Mouse (Mus musculus) MEL (cell line): ENCODE data around the gene Sorl1. TPM values are rescaled to one million over a fixed set of nuclear protein-coding genes. Genes with fewer than 3 reads are reported as not detected.

Source experiments
- DNase-seq: peaks from one replicate; pipeline ENCODE4 v3.0.0; 2011; ENCODE audit warnings: low read depth, low spot score
- H3K27ac ChIP-seq: 2 replicates; pipeline ENCODE4 v1.5.1; 2012; ENCODE audit warnings: low read depth, mild to moderate bottlenecking, control low read depth, low read length, moderate library complexity; ENCODE audit not compliant: control insufficient read depth
- H3K27me3 ChIP-seq, 2 experiments: fragments of 150-350 bp in 1 of 2; sonication (generic) in 1 of 2; 2 replicates each; pipeline ENCODE4 v1.6.1; 2012; ENCODE audit warnings: low read length in 2 of 2, mild to moderate bottlenecking in 2 of 2, improper control_type of control experiment in 1 of 2, moderate library complexity in 1 of 2; ENCODE audit not compliant: insufficient read depth in 2 of 2, control insufficient read depth in 1 of 2
- H3K36me3 ChIP-seq, 2 experiments: 2 replicates each; pipeline ENCODE4 v1.6.1; 2012 to 2014; ENCODE audit warnings: low read length in 2 of 2, improper control_type of control experiment in 1 of 2, inconsistent platforms in 1 of 2, mild to moderate bottlenecking in 1 of 2; ENCODE audit not compliant: insufficient read depth in 2 of 2, control insufficient read depth in 1 of 2
- H3K4me1 ChIP-seq, 2 experiments: fragments of 150-350 bp in 1 of 2; sonication (generic) in 1 of 2; 2 replicates each; pipeline ENCODE4 v1.6.1; 2012; ENCODE audit warnings: low read length in 2 of 2, improper control_type of control experiment in 1 of 2, mild to moderate bottlenecking in 1 of 2; ENCODE audit not compliant: insufficient read depth in 2 of 2, control insufficient read depth in 1 of 2
- H3K4me3 ChIP-seq, 2 experiments: fragments of 150-350 bp in 1 of 2; sonication (generic) in 1 of 2; 2 replicates each; pipeline ENCODE4 v1.5.1; 2012; ENCODE audit warnings: low read depth in 2 of 2, low read length in 2 of 2, mild to moderate bottlenecking in 2 of 2, moderate library complexity in 2 of 2, control low read depth in 1 of 2, improper control_type of control experiment in 1 of 2; ENCODE audit not compliant: control insufficient read depth in 1 of 2, insufficient read depth in 1 of 2
- H3K79me2 ChIP-seq: 2 replicates; pipeline ENCODE4 v1.6.1; 2012; ENCODE audit warnings: mild to moderate bottlenecking, low read length, moderate library complexity; ENCODE audit not compliant: control insufficient read depth, poor library complexity, insufficient read depth
- H3K9ac ChIP-seq: 2 replicates; pipeline ENCODE4 v1.6.1; 2012; ENCODE audit warnings: low read depth, mild to moderate bottlenecking, control low read depth, low read length, moderate library complexity; ENCODE audit not compliant: control insufficient read depth, poor library complexity, severe bottlenecking
- H3K9me3 ChIP-seq: fragments of 150-350 bp; sonication (generic); replicated peaks from 2 replicates; pipeline ENCODE4 v1.6.1; 2012; ENCODE audit warnings: mild to moderate bottlenecking, low read length, improper control_type of control experiment, moderate library complexity; ENCODE audit not compliant: insufficient read depth
- BHLHE40 ChIP-seq: IDR thresholded peaks from 2 replicates; pipeline ENCODE4 v1.6.1; 2012; ENCODE audit warnings: low read depth, mild to moderate bottlenecking, inconsistent platforms, low read length, improper control_type of control experiment, borderline replicate concordance
- CHD1 ChIP-seq: IDR thresholded peaks from 2 replicates; pipeline ENCODE4 v1.6.1; 2012; ENCODE audit warnings: low read depth, mild to moderate bottlenecking, inconsistent platforms, low read length, improper control_type of control experiment
- CTCF ChIP-seq, 3 experiments: IDR thresholded peaks in 2 of 3; conservative IDR thresholded peaks in 1 of 3; 2 replicates each; pipeline ENCODE4 v1.5.1; 2011 to 2012; ENCODE audit warnings: low read length in 3 of 3, low read depth in 2 of 3, mild to moderate bottlenecking in 2 of 3, improper control_type of control experiment in 1 of 3, inconsistent platforms in 1 of 3, mixed read lengths in 1 of 3, moderate library complexity in 1 of 3; ENCODE audit not compliant: control insufficient read depth in 1 of 3, insufficient read depth in 1 of 3, poor library complexity in 1 of 3, severe bottlenecking in 1 of 3
- EP300 ChIP-seq, 2 experiments: IDR thresholded peaks; 2 replicates each; pipeline ENCODE4 v1.6.1; 2011; ENCODE audit warnings: improper control_type of control experiment in 2 of 2, low read length in 2 of 2, low read depth in 1 of 2, mild to moderate bottlenecking in 1 of 2
- GABPA ChIP-seq: IDR thresholded peaks from 2 replicates; pipeline ENCODE4 v1.6.1; 2012; ENCODE audit warnings: low read depth, mild to moderate bottlenecking, inconsistent platforms, low read length, improper control_type of control experiment, moderate library complexity
- GATA1 ChIP-seq: IDR thresholded peaks from 2 replicates; pipeline ENCODE4 v1.6.1; 2011; ENCODE audit warnings: low read depth, low read length, improper control_type of control experiment
- KAT2A ChIP-seq: conservative IDR thresholded peaks from 2 replicates; pipeline ENCODE4 v1.6.1; 2012; ENCODE audit warnings: low read depth, low read length, improper control_type of control experiment, inconsistent platforms
- MAFK ChIP-seq: IDR thresholded peaks from 2 replicates; pipeline ENCODE4 v1.6.1; 2011; ENCODE audit warnings: low read depth, mild to moderate bottlenecking, low read length, improper control_type of control experiment, borderline replicate concordance
- MAX ChIP-seq: IDR thresholded peaks from 2 replicates; pipeline ENCODE4 v1.6.1; 2011; ENCODE audit warnings: low read length, improper control_type of control experiment
- MAZ ChIP-seq: IDR thresholded peaks from 2 replicates; pipeline ENCODE4 v1.6.1; 2012; ENCODE audit warnings: low read depth, mild to moderate bottlenecking, inconsistent platforms, low read length, improper control_type of control experiment
- MEF2A ChIP-seq: IDR thresholded peaks from 2 replicates; pipeline ENCODE4 v1.6.1; 2014; ENCODE audit warnings: low read depth, mild to moderate bottlenecking, inconsistent platforms, low read length, improper control_type of control experiment; ENCODE audit not compliant: poor library complexity, insufficient replicate concordance, severe bottlenecking; ENCODE audit errors: extremely low read depth
- MXI1 ChIP-seq: IDR thresholded peaks from 2 replicates; pipeline ENCODE4 v1.6.1; 2011; ENCODE audit warnings: mild to moderate bottlenecking, low read depth, low read length, improper control_type of control experiment
- MYC ChIP-seq: IDR thresholded peaks from 2 replicates; pipeline ENCODE4 v1.6.1; 2011; ENCODE audit warnings: low read depth, mild to moderate bottlenecking, low read length, improper control_type of control experiment, moderate library complexity
- NELFE ChIP-seq: IDR thresholded peaks from 2 replicates; pipeline ENCODE4 v1.6.1; 2011; ENCODE audit warnings: low read depth, low read length, improper control_type of control experiment
- POLR2A ChIP-seq, 2 experiments: IDR thresholded peaks; 2 replicates each; pipeline ENCODE4 v1.6.1; 2011 to 2012; ENCODE audit warnings: low read length in 2 of 2, mild to moderate bottlenecking in 2 of 2, control low read depth in 1 of 2, improper control_type of control experiment in 1 of 2, low read depth in 1 of 2, moderate library complexity in 1 of 2; ENCODE audit not compliant: control insufficient read depth in 1 of 2, insufficient read depth in 1 of 2, poor library complexity in 1 of 2
- POLR2AphosphoS2 ChIP-seq: IDR thresholded peaks from 2 replicates; pipeline ENCODE4 v1.6.1; 2011; ENCODE audit warnings: low read length, improper control_type of control experiment
- RAD21 ChIP-seq: IDR thresholded peaks from 2 replicates; pipeline ENCODE4 v1.6.1; 2011; ENCODE audit warnings: mild to moderate bottlenecking, low read depth, low read length, improper control_type of control experiment
- RCOR1 ChIP-seq: IDR thresholded peaks from 2 replicates; pipeline ENCODE4 v1.6.1; 2012; ENCODE audit warnings: low read depth, mild to moderate bottlenecking, inconsistent platforms, low read length, improper control_type of control experiment
- SIN3A ChIP-seq: IDR thresholded peaks from 2 replicates; pipeline ENCODE4 v1.6.1; 2012; ENCODE audit warnings: low read length, improper control_type of control experiment, inconsistent platforms
- TAL1 ChIP-seq: IDR thresholded peaks from 2 replicates; pipeline ENCODE4 v1.6.1; 2012; ENCODE audit warnings: mild to moderate bottlenecking, inconsistent platforms, low read length, moderate library complexity, mixed read lengths
- TBP ChIP-seq: IDR thresholded peaks from 2 replicates; pipeline ENCODE4 v1.8.0; 2011; ENCODE audit warnings: low read depth, low read length, improper control_type of control experiment
- UBTF ChIP-seq: IDR thresholded peaks from 2 replicates; pipeline ENCODE4 v1.6.1; 2012; ENCODE audit warnings: low read depth, mild to moderate bottlenecking, inconsistent platforms, low read length, improper control_type of control experiment, moderate library complexity, borderline replicate concordance; ENCODE audit not compliant: insufficient read depth
- USF1 ChIP-seq: IDR thresholded peaks from 2 replicates; pipeline ENCODE4 v1.6.1; 2014; ENCODE audit warnings: low read depth, mild to moderate bottlenecking, inconsistent platforms, low read length, improper control_type of control experiment, moderate library complexity
- ZKSCAN1 ChIP-seq: IDR thresholded peaks from 2 replicates; pipeline ENCODE4 v1.6.1; 2012; ENCODE audit warnings: low read depth, mild to moderate bottlenecking, inconsistent platforms, low read length, improper control_type of control experiment, moderate library complexity
- ZNF384 ChIP-seq: IDR thresholded peaks from 2 replicates; pipeline ENCODE4 v1.6.1; 2012; ENCODE audit warnings: low read depth, mild to moderate bottlenecking, inconsistent platforms, low read length, improper control_type of control experiment
- polyA plus RNA-seq, 2 experiments: library from polyadenylated mRNA; stranded (reverse) in 1 of 2; unstranded in 1 of 2; fragments of >175 nt in 1 of 2; fragments of >200 nt in 1 of 2; gene quantifications; 2 replicates each; pipeline versions ENCODE4 v1.2.1 to v1.2.4; 2012; ENCODE audit warnings: low replicate concordance in 2 of 2, low read depth in 1 of 2; ENCODE audit not compliant: insufficient read length in 2 of 2, insufficient read depth in 1 of 2, missing spikeins in 1 of 2
- total RNA-seq: library from RNA; depleted of rRNA; stranded (reverse); fragments of 300-350 nt; gene quantifications from 2 replicates; pipeline ENCODE4 v1.2.3, GENCODE M21; 2012

The Sorl1 gene
- total and polyA plus RNA-seq, 3 experiments, result not detected

- TF ChIP-seq BHLHE40 (no peak), POLR2A (IDR thresholded peaks at IDR 0.05; ENCODE audit: control insufficient read depth in 1 of 2, insufficient read depth in 1 of 2, low read depth in 1 of 2, low read length in 2 of 2, poor library complexity in 1 of 2) (no peak), MEF2A (no peak), CHD1 (no peak), RCOR1 (no peak), UBTF (no peak), MAZ (no peak), USF1 (no peak), MYC (no peak), MAX (no peak), MXI1 (no peak), EP300 (IDR thresholded peaks at IDR 0.05; ENCODE audit: low read depth in 1 of 2, low read length in 2 of 2) (no peak), CTCF (IDR thresholded peaks at IDR 0.05 in 2 of 3, conservative IDR thresholded peaks at IDR 0.05 in 1 of 3; ENCODE audit: control insufficient read depth in 1 of 3, insufficient read depth in 1 of 3, low read depth in 2 of 3, low read length in 3 of 3, poor library complexity in 1 of 3, severe bottlenecking in 1 of 3) (no peak), GATA1 (no peak), RAD21 (no peak), GABPA (no peak), ZNF384 (no peak)
- Histone ChIP-seq H3K79me2 (no peaks in the 10 kb centered on the region), H3K9ac (no peak overlapping the region), H3K4me3 (no peak overlapping the region), H3K36me3 (no peaks in the 10 kb centered on the region), H3K4me1 (no peaks in the 10 kb centered on the region), H3K27me3 (no peaks in the 10 kb centered on the region), H3K27ac (no peak overlapping the region), H3K9me3 (no peaks in the 10 kb centered on the region)
- DNase-seq, result no peak
Measured at GRCm38 (mm10) chr9:42112691-42113090, 11.4 kb downstream of the Sorl1 start.

GRCm38 (mm10) chr9:42111256-42111655 lies 12.8 kb downstream of the Sorl1 start:
- DNase-seq, result no peak
- no peak overlapping the region for H3K4me3 ChIP-seq
- H3K27me3 ChIP-seq, result no peaks in the 10 kb centered on the region
- H3K27ac ChIP-seq, result no peak overlapping the region
- H3K9ac ChIP-seq, result no peak overlapping the region
- H3K79me2 ChIP-seq, result no peaks in the 10 kb centered on the region
- TF ChIP-seq RAD21 (no peak), TBP (no peak), NELFE (no peak), MAFK (no peak), MYC (no peak), KAT2A (no peak), BHLHE40 (no peak), CHD1 (no peak), MEF2A (no peak), SIN3A (no peak), ZKSCAN1 (no peak), MAZ (no peak), POLR2AphosphoS2 (no peak), MAX (no peak), TAL1 (no peak)
- H3K4me1 ChIP-seq, result no peaks in the 10 kb centered on the region
- no peaks in the 10 kb centered on the region for H3K9me3 ChIP-seq
- no peaks in the 10 kb centered on the region for H3K36me3 ChIP-seq
